Mouse (Mus musculus): ENCODE results near the gene Krtap4-8. TPM values are rescaled to one million over a fixed set of nuclear protein-coding genes. Genes with fewer than 3 reads are reported as not detected.
"Not testable (repeated sequence)": the region's sequence is repeated elsewhere in the genome, so short reads cannot be mapped to it uniquely, and the experiment has no call there.

Krtap4-8 gene
- not detected in 2 replicates for polyA plus RNA-seq (2015; fragmentation: Nextera tagmentation; extraction: Ambion mirVana)

GRCm38 (mm10) chr11:99780604-99781003 lies at the start of gene Krtap4-8:
Gene Krtap4-8, minus strand, starts transcription at chr11:99780704.
- Histone ChIP-seq H3K27me3 (ENCODE audit: control insufficient read depth, insufficient read depth, low read depth, low read length) (no peaks in the 10 kb centered on the region), H3K4me2 (ENCODE audit: low read length) (no peak within 1 kb of the TSS), H3K4me3 (ENCODE audit: low read depth, low read length) (no peak within 1 kb of the TSS), H3K4me1 (ENCODE audit: control insufficient read depth, insufficient read depth, low read length) (no peaks in the 10 kb centered on the region), H3K9me3 (replicated peaks; ENCODE audit: control insufficient read depth, low read length, poor library complexity, severe bottlenecking) (no peaks in the 10 kb centered on the region), H3K27ac (ENCODE audit: low read length) (no peak within 1 kb of the TSS), H3K36me3 (ENCODE audit: control insufficient read depth, insufficient read depth, low read length) (no peaks in the 10 kb centered on the region), H3K9ac (ENCODE audit: low read depth, low read length) (no peak within 1 kb of the TSS)
- ATAC-seq, result no peak
- 98% methylated on average over 2 of the region's 2 CpGs for WGBS

- not testable (repeated sequence) for H3K9ac ChIP-seq (ENCODE audit: low read depth, low read length); H3K4me3 ChIP-seq (ENCODE audit: low read depth, low read length); H3K27me3 ChIP-seq (ENCODE audit: control insufficient read depth, insufficient read depth, low read depth, low read length); H3K4me1 ChIP-seq (ENCODE audit: control insufficient read depth, insufficient read depth, low read length); H3K36me3 ChIP-seq (ENCODE audit: control insufficient read depth, insufficient read depth, low read length); ATAC-seq; H3K27ac ChIP-seq (ENCODE audit: low read length); H3K9me3 ChIP-seq (replicated peaks; ENCODE audit: control insufficient read depth, low read length, poor library complexity, severe bottlenecking); H3K4me2 ChIP-seq (ENCODE audit: low read length)
- 93% methylated on average over 2 of the region's 2 CpGs for WGBS
These were observed 35.1 kb upstream of the Krtap4-8 start, which contains the start of gene Gm11564 for GRCm38 (mm10) chr11:99815566-99815965. Gene Gm11564, minus strand, starts transcription at chr11:99815666.

GRCm38 (mm10) chr11:99809792-99810191 lies 29.3 kb upstream of the Krtap4-8 start, which contains the start of gene Krtap4-13:
Gene Krtap4-13, minus strand, starts transcription at chr11:99809892.
- ATAC-seq; H3K4me2 ChIP-seq (ENCODE audit: low read length); H3K36me3 ChIP-seq (ENCODE audit: control insufficient read depth, insufficient read depth, low read length); H3K9ac ChIP-seq (ENCODE audit: low read depth, low read length); H3K4me3 ChIP-seq (ENCODE audit: low read depth, low read length); H3K9me3 ChIP-seq (replicated peaks; ENCODE audit: control insufficient read depth, low read length, poor library complexity, severe bottlenecking); H3K27ac ChIP-seq (ENCODE audit: low read length); H3K27me3 ChIP-seq (ENCODE audit: control insufficient read depth, insufficient read depth, low read depth, low read length); H3K4me1 ChIP-seq (ENCODE audit: control insufficient read depth, insufficient read depth, low read length): not testable (repeated sequence)

- H3K4me2 ChIP-seq (ENCODE audit: low read length); ATAC-seq; H3K9ac ChIP-seq (ENCODE audit: low read depth, low read length); H3K9me3 ChIP-seq (replicated peaks; ENCODE audit: control insufficient read depth, low read length, poor library complexity, severe bottlenecking); H3K27ac ChIP-seq (ENCODE audit: low read length); H3K4me1 ChIP-seq (ENCODE audit: control insufficient read depth, insufficient read depth, low read length); H3K36me3 ChIP-seq (ENCODE audit: control insufficient read depth, insufficient read depth, low read length); H3K27me3 ChIP-seq (ENCODE audit: control insufficient read depth, insufficient read depth, low read depth, low read length); H3K4me3 ChIP-seq (ENCODE audit: low read depth, low read length): not testable (repeated sequence)
- WGBS, result no CpG with 5 or more reads among the region's 1 CpGs
These were observed 23.8 kb upstream of the Krtap4-8 start, which contains the start of gene Gm11554 for GRCm38 (mm10) chr11:99804346-99804745. Gene Gm11554, minus strand, starts transcription at chr11:99804446.

- not testable (repeated sequence) for H3K36me3 ChIP-seq (ENCODE audit: control insufficient read depth, insufficient read depth, low read length); H3K4me2 ChIP-seq (ENCODE audit: low read length); H3K4me3 ChIP-seq (ENCODE audit: low read depth, low read length); H3K4me1 ChIP-seq (ENCODE audit: control insufficient read depth, insufficient read depth, low read length); H3K27me3 ChIP-seq (ENCODE audit: control insufficient read depth, insufficient read depth, low read depth, low read length); H3K9me3 ChIP-seq (replicated peaks; ENCODE audit: control insufficient read depth, low read length, poor library complexity, severe bottlenecking); H3K27ac ChIP-seq (ENCODE audit: low read length); ATAC-seq; H3K9ac ChIP-seq (ENCODE audit: low read depth, low read length)
- WGBS, result no CpG with 5 or more reads among the region's 1 CpGs
These were observed 18.3 kb upstream of the Krtap4-8 start, which contains the start of gene Gm11569 for GRCm38 (mm10) chr11:99798832-99799231. Gene Gm11569, minus strand, starts transcription at chr11:99798932.

- H3K27me3 ChIP-seq (ENCODE audit: control insufficient read depth, insufficient read depth, low read depth, low read length), result no peaks in the 10 kb centered on the region
- H3K36me3 ChIP-seq (ENCODE audit: control insufficient read depth, insufficient read depth, low read length), result no peaks in the 10 kb centered on the region
- no peak within 1 kb of the TSS for H3K27ac ChIP-seq (ENCODE audit: low read length)
- H3K9me3 ChIP-seq (replicated peaks; ENCODE audit: control insufficient read depth, low read length, poor library complexity, severe bottlenecking), result no peaks in the 10 kb centered on the region
- no peak for ATAC-seq
- no peak within 1 kb of the TSS for H3K9ac ChIP-seq (ENCODE audit: low read depth, low read length)
- no peaks in the 10 kb centered on the region for H3K4me1 ChIP-seq (ENCODE audit: control insufficient read depth, insufficient read depth, low read length)
- H3K4me3 ChIP-seq (ENCODE audit: low read depth, low read length), result no peak within 1 kb of the TSS
- WGBS, result 89% methylated on average over 2 of the region's 2 CpGs
- H3K4me2 ChIP-seq (ENCODE audit: low read length), result no peak within 1 kb of the TSS
These were observed 12.9 kb upstream of the Krtap4-8 start, which contains the start of gene Gm11596 for GRCm38 (mm10) chr11:99793367-99793766. Gene Gm11596, minus strand, starts transcription at chr11:99793467.

GRCm38 (mm10) chr11:99784900-99785299 lies 4.4 kb upstream of the Krtap4-8 start, which contains the start of gene Krtap4-9:
Gene Krtap4-9, plus strand, starts transcription at chr11:99785200.
- not testable (repeated sequence) for H3K4me3 ChIP-seq (ENCODE audit: low read depth, low read length); H3K4me1 ChIP-seq (ENCODE audit: control insufficient read depth, insufficient read depth, low read length); H3K9ac ChIP-seq (ENCODE audit: low read depth, low read length); H3K27me3 ChIP-seq (ENCODE audit: control insufficient read depth, insufficient read depth, low read depth, low read length); H3K4me2 ChIP-seq (ENCODE audit: low read length); ATAC-seq; H3K27ac ChIP-seq (ENCODE audit: low read length); H3K36me3 ChIP-seq (ENCODE audit: control insufficient read depth, insufficient read depth, low read length); H3K9me3 ChIP-seq (replicated peaks; ENCODE audit: control insufficient read depth, low read length, poor library complexity, severe bottlenecking)

GRCm38 (mm10) chr11:99778401-99778800 lies 2.1 kb downstream of the Krtap4-8 start:
- Histone ChIP-seq H3K9ac (ENCODE audit: low read depth, low read length) (no peak overlapping the region), H3K4me2 (ENCODE audit: low read length) (no peak overlapping the region), H3K36me3 (ENCODE audit: control insufficient read depth, insufficient read depth, low read length) (no peaks in the 10 kb centered on the region), H3K9me3 (replicated peaks; ENCODE audit: control insufficient read depth, low read length, poor library complexity, severe bottlenecking) (no peaks in the 10 kb centered on the region), H3K4me1 (ENCODE audit: control insufficient read depth, insufficient read depth, low read length) (no peaks in the 10 kb centered on the region), H3K27ac (ENCODE audit: low read length) (no peak overlapping the region), H3K27me3 (ENCODE audit: control insufficient read depth, insufficient read depth, low read depth, low read length) (no peaks in the 10 kb centered on the region), H3K4me3 (ENCODE audit: low read depth, low read length) (no peak overlapping the region)
- ATAC-seq, result no peak
- 54% methylated on average over 7 of the region's 7 CpGs for WGBS

- not testable (repeated sequence) for ATAC-seq; H3K9ac ChIP-seq (ENCODE audit: low read depth, low read length)
These were observed 7.7 kb downstream of the Krtap4-8 start, which contains the start of gene Gm11595 for GRCm38 (mm10) chr11:99772813-99773212. Gene Gm11595, minus strand, starts transcription at chr11:99772913.

More at GRCm38 (mm10) chr11:99772813-99773212, 7.7 kb downstream of the Krtap4-8 start, which contains the start of gene Gm11595:
- H3K4me3 ChIP-seq (ENCODE audit: low read depth, low read length); H3K27me3 ChIP-seq (ENCODE audit: control insufficient read depth, insufficient read depth, low read depth, low read length); H3K36me3 ChIP-seq (ENCODE audit: control insufficient read depth, insufficient read depth, low read length); H3K4me2 ChIP-seq (ENCODE audit: low read length); H3K9me3 ChIP-seq (replicated peaks; ENCODE audit: control insufficient read depth, low read length, poor library complexity, severe bottlenecking); H3K4me1 ChIP-seq (ENCODE audit: control insufficient read depth, insufficient read depth, low read length); H3K27ac ChIP-seq (ENCODE audit: low read length): not testable (repeated sequence)
